Mouse (Mus musculus) C2C12 (cell line): Measurements from ENCODE around the gene Rnaset2b.
"Not testable (repeated sequence)": the region's sequence is repeated elsewhere in the genome, so short reads cannot be mapped to it uniquely, and the experiment has no call there.

Experiments
- CTCF ChIP-seq: IDR thresholded peaks from one replicate; pipeline ENCODE4 v1.5.1; 2011; ENCODE audit not compliant: control insufficient read depth, insufficient read depth, insufficient read length
- MAX ChIP-seq: IDR thresholded peaks from one replicate; pipeline ENCODE4 v1.6.1; 2011; ENCODE audit warnings: mild to moderate bottlenecking, control low read depth
- USF1 ChIP-seq: IDR thresholded peaks from one replicate; pipeline ENCODE4 v1.6.1; 2011; ENCODE audit warnings: low read depth, mild to moderate bottlenecking, control low read depth, moderate library complexity

DNA sequence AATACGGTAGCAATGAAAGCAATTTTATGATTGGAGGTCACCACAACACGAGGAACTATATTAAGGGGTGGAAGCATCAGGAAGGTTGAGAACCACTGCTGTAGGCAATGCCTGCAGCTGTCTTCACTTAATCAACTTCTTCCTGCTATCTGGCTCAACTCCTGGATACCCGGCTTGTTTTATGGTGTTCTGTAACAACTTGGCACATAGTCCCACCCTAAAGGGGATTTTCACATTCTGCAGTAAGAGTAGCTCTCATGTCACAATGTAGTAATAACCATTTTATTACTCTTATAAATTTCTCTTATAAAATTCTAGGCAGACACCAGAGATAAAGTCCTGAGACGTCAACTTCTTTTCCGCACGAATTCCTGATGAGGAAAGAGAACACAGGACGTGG lies 39.0 kb downstream of the Rnaset2b start:
- not testable (repeated sequence) for TF ChIP-seq CTCF, USF1, MAX
